Mouse (Mus musculus) adrenal gland, postnatal 14 days (tissue): ENCODE data around the gene G430095P16Rik. TPM values are rescaled to one million over a fixed set of nuclear protein-coding genes. Genes with fewer than 3 reads are reported as not detected.

Source experiments
- DNase-seq: peaks from one replicate; pipeline ENCODE4 v3.0.0; 2021; ENCODE audit warnings: mixed read lengths
- total RNA-seq: library from RNA; stranded (reverse); gene quantifications from 2 replicates; pipeline ENCODE4 v1.2.3, GENCODE M21; 2021

The G430095P16Rik gene
- total RNA-seq, 1 experiment from 2014 or later: 0.52 TPM

GRCm38 (mm10) chr8:84770100-84770953 lies 47.5 kb downstream of the G430095P16Rik start:
- DNase-seq: no peak

- DNase-seq: no peak
Observed at GRCm38 (mm10) chr8:84771000-84771687, 48.3 kb downstream of the G430095P16Rik start.

DNA sequence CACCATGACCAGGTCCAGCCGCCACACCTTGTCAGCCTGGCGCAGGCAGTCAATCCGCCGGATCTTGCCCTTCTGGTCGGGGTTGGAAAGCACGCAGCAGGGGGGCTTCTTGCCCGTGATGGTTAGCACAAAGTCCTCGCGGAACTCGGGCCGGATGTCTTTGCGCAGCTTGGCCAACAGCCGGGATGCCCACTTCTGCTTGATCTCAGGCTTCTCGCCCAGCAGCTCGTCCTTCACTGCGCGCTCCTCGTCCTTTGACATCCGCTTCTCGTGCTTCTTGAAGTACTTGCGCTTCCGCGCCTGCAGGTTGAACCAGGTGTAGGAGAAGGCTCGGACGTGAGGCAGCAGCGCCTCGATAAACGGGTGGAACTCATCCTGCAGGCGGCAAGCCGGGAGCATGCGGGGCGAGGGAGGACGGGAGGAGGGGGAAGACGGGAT lies 49.2 kb downstream of the G430095P16Rik start:
- no peak for DNase-seq

DNA sequence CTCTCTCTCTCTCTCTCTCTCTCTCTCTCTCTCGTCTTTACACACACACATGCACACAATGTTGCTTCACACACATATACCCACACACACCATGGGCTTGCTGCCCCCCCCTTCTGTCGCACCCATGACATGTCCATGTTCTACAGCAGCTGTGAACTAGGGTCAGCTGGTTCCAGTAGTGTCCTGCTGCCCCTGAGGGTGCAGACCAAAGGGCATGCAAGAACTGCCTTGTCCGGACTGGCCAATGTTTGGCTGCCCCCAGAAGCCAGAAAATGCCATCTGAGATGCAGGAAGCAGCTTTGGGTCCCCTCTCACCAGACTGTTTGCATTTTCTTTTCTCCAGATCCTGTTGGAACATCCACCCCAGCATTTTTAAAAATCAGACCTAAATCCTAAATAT lies 49.8 kb downstream of the G430095P16Rik start:
- DNase-seq: no peak

DNA sequence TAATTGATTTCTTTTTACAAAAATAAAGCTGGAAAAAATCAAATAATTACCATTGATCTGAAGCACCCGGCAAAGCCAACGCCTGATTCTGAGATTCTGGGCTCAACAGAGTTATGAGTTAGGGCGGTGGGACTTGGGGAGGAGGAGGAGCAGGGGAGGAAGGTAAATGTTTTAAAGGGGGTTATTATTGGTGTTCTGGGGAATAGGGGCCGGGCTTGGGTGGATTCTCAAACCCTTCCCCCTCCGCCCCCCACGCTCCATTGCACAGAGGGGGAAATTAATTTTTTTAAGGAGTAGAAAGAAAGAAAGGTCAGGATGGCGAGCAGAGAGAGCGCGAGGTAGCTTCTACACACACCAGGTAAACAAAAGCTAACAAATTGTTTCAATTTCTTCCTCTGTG lies 50.5 kb downstream of the G430095P16Rik start:
- DNase-seq: no peak

DNA sequence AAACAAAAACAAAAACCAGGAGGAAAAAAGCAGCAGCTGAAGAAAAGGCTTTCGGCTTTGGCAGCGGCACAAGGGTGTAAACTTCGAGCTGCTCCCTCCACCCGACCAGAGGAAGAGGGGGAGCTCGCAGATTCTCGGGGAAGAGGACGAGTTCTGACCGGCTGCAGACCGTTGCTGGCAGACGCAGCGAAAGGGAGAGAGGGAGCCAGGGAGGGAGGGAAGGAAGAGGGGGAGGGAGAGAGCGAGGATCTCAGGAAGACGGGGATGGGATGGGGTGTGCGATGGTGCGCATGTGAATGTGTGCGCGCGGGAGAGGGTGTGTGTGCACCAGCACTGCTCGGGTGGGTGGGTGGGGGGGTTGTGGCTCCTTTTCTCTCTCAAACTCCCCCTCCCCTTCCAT lies 51.0 kb downstream of the G430095P16Rik start:
- DNase-seq: peak; percentile 81

DNA sequence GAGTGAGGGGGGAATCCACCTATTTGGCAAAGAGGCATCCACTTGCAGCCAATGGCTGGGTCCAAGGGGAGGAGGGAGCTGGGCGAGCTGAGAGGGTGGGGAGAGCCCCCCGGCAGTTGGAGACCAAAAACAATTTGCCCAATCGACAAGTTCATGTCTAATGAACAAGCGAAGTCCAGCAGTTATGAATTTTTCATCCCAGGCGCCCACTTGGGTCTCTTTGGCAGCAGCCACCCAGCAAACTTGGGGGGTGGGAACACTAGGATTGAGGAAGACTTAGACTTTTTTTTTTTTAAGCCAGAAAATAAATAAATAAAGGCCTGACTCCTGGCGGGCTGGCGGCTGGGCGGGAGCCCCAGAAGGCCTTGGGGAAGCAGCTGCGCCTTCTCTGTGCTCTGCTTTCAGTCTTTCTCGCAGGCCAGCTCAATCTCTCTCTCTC lies 51.7 kb downstream of the G430095P16Rik start:
- DNase-seq: peak; percentile 40

DNA sequence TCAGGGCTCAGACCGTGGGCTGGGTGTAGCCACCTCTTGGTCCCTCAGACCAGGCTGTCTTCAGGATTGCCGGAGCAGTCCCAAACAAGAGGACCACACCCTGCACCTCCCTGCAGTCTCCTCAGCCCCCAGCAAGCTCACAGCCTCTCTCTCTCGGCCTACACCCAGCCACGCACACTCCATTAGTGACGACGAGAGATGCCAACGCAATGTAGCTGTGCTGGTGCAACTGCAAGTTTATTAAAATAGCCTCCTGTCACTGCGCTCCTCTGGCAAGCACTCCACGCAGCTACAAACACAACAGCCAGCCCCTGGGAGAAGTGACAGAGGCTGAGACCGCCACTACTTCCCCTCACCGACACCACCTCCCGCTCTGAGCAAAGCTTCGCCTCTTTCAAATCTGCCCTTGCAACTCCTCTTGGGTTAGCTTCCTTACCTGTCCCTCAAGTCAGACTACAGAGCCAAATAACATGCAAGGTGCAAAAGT lies 52.3 kb downstream of the G430095P16Rik start:
- DNase-seq: no peak

- no peak for DNase-seq
Observed at GRCm38 (mm10) chr8:84775621-84776113, 52.9 kb downstream of the G430095P16Rik start.

Other genes with a start within 250 kb of the G430095P16Rik start
- 45.5 and 55.7 TPM in 2 replicates for gene Ier2, start 60.2 kb upstream of the G430095P16Rik start, total RNA-seq
- gene Trmt1, start 36.7 kb upstream of the G430095P16Rik start, total RNA-seq: 62.2 and 67.9 TPM in 2 replicates
- gene Nacc1, start 35.1 kb upstream of the G430095P16Rik start, total RNA-seq: 68.3 and 68.8 TPM in 2 replicates
- gene Lyl1, start 21.6 kb upstream of the G430095P16Rik start, total RNA-seq: 4.2 and 9.4 TPM in 2 replicates
- 124 and 125 TPM in 2 replicates for gene Nfix, start 77.3 kb downstream of the G430095P16Rik start, total RNA-seq
- gene Dand5, start 99.8 kb downstream of the G430095P16Rik start, total RNA-seq: 7.1 and 7.4 TPM in 2 replicates
- 44.4 and 45.7 TPM in 2 replicates for gene Gadd45gip1, start 108.5 kb downstream of the G430095P16Rik start, total RNA-seq
- 108 TPM in 2 replicates for gene Rad23a, start 117.7 kb downstream of the G430095P16Rik start, total RNA-seq
- 521 and 554 TPM in 2 replicates for gene Calr, start 123.9 kb downstream of the G430095P16Rik start, total RNA-seq
- gene Farsa, start 134.0 kb downstream of the G430095P16Rik start, total RNA-seq: 55.2 and 63.4 TPM in 2 replicates
- 17.4 and 17.6 TPM in 2 replicates for gene Syce2, start 149.1 kb downstream of the G430095P16Rik start, total RNA-seq
- 55.4 and 84.8 TPM in 2 replicates for gene Gcdh, start 170.9 kb downstream of the G430095P16Rik start, total RNA-seq
- 0.56 and 5.1 TPM in 2 replicates for gene Klf1, start 178.9 kb downstream of the G430095P16Rik start, total RNA-seq
- gene Dnase2a, start 185.6 kb downstream of the G430095P16Rik start, total RNA-seq: 8.3 and 11.0 TPM in 2 replicates
- 1.2 and 3.1 TPM in 2 replicates for gene Mast1, start 214.4 kb downstream of the G430095P16Rik start, total RNA-seq
- gene Rtbdn, start 224.0 kb downstream of the G430095P16Rik start, total RNA-seq: not detected in 2 replicates
- gene Gm49661, start 246.4 kb downstream of the G430095P16Rik start, total RNA-seq: 2.1 TPM in 1 of 2 replicates, not detected in the other
- 532 and 572 TPM in 2 replicates for gene Prdx2, start 246.6 kb downstream of the G430095P16Rik start, total RNA-seq
- gene Rnaseh2a, start 246.8 kb downstream of the G430095P16Rik start, total RNA-seq: 88.3 and 96.4 TPM in 2 replicates